Mouse (Mus musculus) olfactory bulb, adult 2 months (tissue): ENCODE data around the gene Taf13.

Source experiments
- CTCF ChIP-seq: fragments of 200-500 bp; IDR thresholded peaks from 2 replicates; pipeline ENCODE4 v1.5.1; 2012; ENCODE audit warnings: low read depth, mild to moderate bottlenecking, low read length, moderate library complexity; ENCODE audit not compliant: insufficient read depth
- POLR2A ChIP-seq: fragments of 200-500 bp; IDR thresholded peaks from 2 replicates; pipeline ENCODE4 v1.6.1; 2012; ENCODE audit warnings: mild to moderate bottlenecking, low read depth, low read length, moderate library complexity; ENCODE audit not compliant: insufficient read depth

- TF ChIP-seq POLR2A (no peak; the same call in 1 of the 2 replicates), CTCF (no peak)
These were observed 20.3 kb downstream of the Taf13 start for GRCm38 (mm10) chr3:108591530-108592522.
